Mouse (Mus musculus) heart, postnatal 4 days (tissue): Measurements from ENCODE around the gene Maml2. TPM values are rescaled to one million over a fixed set of nuclear protein-coding genes. Genes with fewer than 3 reads are reported as not detected.

ENCODE experiments used
- DNase-seq: peaks from one replicate; pipeline ENCODE4 v3.0.0; 2021
- total RNA-seq, 2 experiments: library from RNA; stranded (reverse); gene quantifications; 2 replicates each; pipeline ENCODE4 v1.2.3; 2021

The Maml2 gene
- 10 to 100 TPM; 11.9 to 13.2 TPM for total RNA-seq

- peak; percentile 70 for DNase-seq
These were observed at the start of gene Maml2 for GRCm38 (mm10) chr9:13297668-13298512. TSS of gene Maml2 (plus strand) at chr9:13297957.

- DNase-seq: no peak
These were observed 49.7 kb upstream of the Maml2 start for GRCm38 (mm10) chr9:13248104-13248503.

GRCm38 (mm10) chr9:13251251-13251650 lies 46.5 kb upstream of the Maml2 start:
- no peak for DNase-seq

GRCm38 (mm10) chr9:13256726-13257125 lies 41.0 kb upstream of the Maml2 start:
- no peak for DNase-seq

- DNase-seq: no peak
These were observed 39.6 kb upstream of the Maml2 start for GRCm38 (mm10) chr9:13258173-13258572.

- no peak for DNase-seq
These were observed 36.8 kb upstream of the Maml2 start for GRCm38 (mm10) chr9:13260980-13261379.

GRCm38 (mm10) chr9:13273219-13273618 lies 24.5 kb upstream of the Maml2 start:
- DNase-seq: no peak

GRCm38 (mm10) chr9:13287482-13287881 lies 10.3 kb upstream of the Maml2 start:
- DNase-seq: no peak

- peak; percentile 94 for DNase-seq
These were observed 1.3 kb upstream of the Maml2 start for GRCm38 (mm10) chr9:13296274-13297121.

- no peak for DNase-seq
These were observed 562 bp upstream of the Maml2 start for GRCm38 (mm10) chr9:13297122-13297667.

- DNase-seq: no peak
These were observed 739 bp downstream of the Maml2 start for GRCm38 (mm10) chr9:13298513-13298878.

GRCm38 (mm10) chr9:13299190-13299589 lies 1.4 kb downstream of the Maml2 start:
- no peak for DNase-seq

- no peak for DNase-seq
These were observed 2.3 kb downstream of the Maml2 start for GRCm38 (mm10) chr9:13300041-13300441.

- no peak for DNase-seq
These were observed 3.4 kb downstream of the Maml2 start for GRCm38 (mm10) chr9:13300891-13301782.

GRCm38 (mm10) chr9:13302183-13302825 lies 4.5 kb downstream of the Maml2 start:
- DNase-seq: no peak

- no peak for DNase-seq
These were observed 5.5 kb downstream of the Maml2 start for GRCm38 (mm10) chr9:13303099-13303771.

- DNase-seq: peak; percentile 27
These were observed 6.2 kb downstream of the Maml2 start for GRCm38 (mm10) chr9:13303976-13304375.

- DNase-seq: no peak
These were observed 8.7 kb downstream of the Maml2 start for GRCm38 (mm10) chr9:13306471-13306870.

- no peak for DNase-seq
These were observed 9.5 kb downstream of the Maml2 start for GRCm38 (mm10) chr9:13307226-13307625.

GRCm38 (mm10) chr9:13308718-13309117 lies 11.0 kb downstream of the Maml2 start:
- no peak for DNase-seq

GRCm38 (mm10) chr9:13309807-13310206 lies 12.1 kb downstream of the Maml2 start:
- DNase-seq: no peak
